Mouse (Mus musculus): ENCODE results near the gene Ccna1. TPM values are rescaled to one million over a fixed set of nuclear protein-coding genes. Genes with fewer than 3 reads are reported as not detected.

Ccna1 gene
- polyA plus RNA-seq, 1 experiment from 2014 or later = 1.3 TPM

DNA sequence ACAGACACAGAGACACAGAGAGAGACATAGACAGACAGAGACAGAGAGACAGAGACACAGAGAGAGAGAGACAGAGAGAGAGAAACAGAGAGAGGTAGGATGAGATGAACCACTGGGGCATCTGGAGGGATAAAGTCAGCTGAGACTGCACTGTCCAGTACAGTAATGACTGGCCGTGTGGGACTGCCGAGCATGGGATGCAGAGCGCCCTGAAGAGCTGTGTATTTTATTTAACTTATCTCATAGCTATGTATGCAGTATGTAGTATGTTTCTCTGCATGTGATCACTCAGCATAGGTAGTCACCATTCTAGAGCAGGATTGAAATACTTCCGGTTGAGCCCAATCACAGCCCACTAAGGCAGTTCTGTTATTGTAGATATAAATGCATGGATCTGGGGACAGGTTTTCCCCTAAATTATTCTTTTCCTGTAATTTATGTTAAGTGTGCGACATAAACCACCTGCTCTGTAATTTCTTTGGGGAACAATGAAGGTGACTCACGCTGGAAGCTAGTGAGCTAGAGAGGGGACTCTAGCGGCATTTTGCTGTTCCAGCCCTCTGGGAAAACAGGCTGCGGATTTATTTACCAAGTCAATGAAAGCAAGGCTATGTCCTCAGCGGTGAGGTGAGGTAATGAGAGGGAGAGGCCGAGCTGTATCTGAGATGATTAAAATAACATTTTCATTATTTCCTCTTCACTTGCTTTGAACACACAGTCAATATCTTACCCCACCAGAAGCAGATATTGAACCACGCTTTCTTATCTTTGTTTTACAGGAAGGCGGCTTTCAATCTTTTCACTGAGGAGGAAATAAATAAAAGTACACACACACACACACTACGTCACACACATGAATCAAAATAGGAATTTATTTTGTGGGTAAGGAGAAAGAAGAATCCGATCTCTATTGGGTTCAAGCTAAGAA lies 10.7 kb upstream of the Ccna1 start:
- Histone ChIP-seq H3K27ac (ENCODE audit: poor library complexity, severe bottlenecking) (no peak overlapping the region), H3K27me3 (replicated peaks) (peaks cover 24% of the 10 kb centered on the region), H3K36me3 (no peaks in the 10 kb centered on the region), H3K9ac (no peak overlapping the region), H3K4me2 (no peak overlapping the region), H3K9me3 (replicated peaks) (no peaks in the 10 kb centered on the region), H3K4me1 (replicated peaks) (no peaks in the 10 kb centered on the region), H3K4me3 (no peak overlapping the region)
- no peak for ATAC-seq (ENCODE audit: insufficient number of reproducible peaks, low FRiP score)
- WGBS = 54% methylated on average over 14 of the region's 14 CpGs

DNA sequence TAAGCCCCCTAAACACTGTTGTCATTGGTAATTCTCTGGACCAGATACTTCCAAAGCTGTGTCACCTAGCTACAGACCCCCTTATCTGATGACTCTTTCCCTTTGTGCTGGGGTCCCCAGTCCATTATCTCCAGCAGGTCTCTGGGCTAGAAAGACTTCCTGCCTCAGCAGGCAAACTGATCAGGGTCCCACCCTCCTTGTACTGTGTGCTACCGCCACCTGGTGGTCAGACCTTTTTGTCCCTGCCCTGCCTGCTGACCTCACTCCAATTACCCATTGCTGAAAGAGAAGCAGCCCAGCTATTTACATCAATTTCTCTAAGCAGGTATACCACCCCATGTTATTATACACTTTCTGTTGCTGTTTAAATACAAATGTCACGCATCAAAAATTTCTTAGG lies 9.1 kb upstream of the Ccna1 start:
- no peak overlapping the region for H3K4me3 ChIP-seq
- H3K4me1 ChIP-seq (replicated peaks) = no peaks in the 10 kb centered on the region
- H3K27ac ChIP-seq (ENCODE audit: poor library complexity, severe bottlenecking) = no peak overlapping the region
- ATAC-seq (ENCODE audit: insufficient number of reproducible peaks, low FRiP score) = no peak
- no peak overlapping the region for H3K9ac ChIP-seq
- H3K4me2 ChIP-seq = no peak overlapping the region
- no peaks in the 10 kb centered on the region for H3K9me3 ChIP-seq (replicated peaks)
- WGBS = 3% methylated on average over 2 of the region's 2 CpGs
- H3K36me3 ChIP-seq = no peaks in the 10 kb centered on the region
- peaks cover 29% of the 10 kb centered on the region for H3K27me3 ChIP-seq (replicated peaks)

DNA sequence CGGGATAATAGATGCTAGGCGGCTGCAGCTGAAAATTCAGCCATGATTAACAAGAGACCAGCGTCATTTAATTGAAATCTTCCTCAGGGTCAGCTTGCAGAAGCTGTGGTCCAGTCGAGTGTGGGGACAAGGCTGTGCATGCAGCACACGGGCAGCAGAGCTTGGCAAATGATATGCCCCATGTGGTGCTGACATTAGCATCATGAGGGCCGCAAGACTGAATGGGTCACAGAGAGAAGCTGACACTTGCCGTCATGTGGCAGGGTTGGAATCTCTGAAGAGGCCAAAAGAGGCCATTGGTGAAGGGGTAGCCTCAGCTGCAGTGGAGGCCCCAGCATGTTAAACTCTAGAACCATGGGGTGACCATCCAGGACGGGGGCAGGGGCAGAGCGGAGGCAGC lies 7.4 kb upstream of the Ccna1 start:
- ATAC-seq (ENCODE audit: insufficient number of reproducible peaks, low FRiP score) = no peak
- Histone ChIP-seq H3K27me3 (replicated peaks) (peaks cover 34% of the 10 kb centered on the region), H3K4me3 (no peak overlapping the region), H3K36me3 (no peaks in the 10 kb centered on the region), H3K4me2 (no peak overlapping the region), H3K9me3 (replicated peaks) (no peaks in the 10 kb centered on the region), H3K4me1 (replicated peaks) (no peaks in the 10 kb centered on the region), H3K9ac (no peak overlapping the region), H3K27ac (ENCODE audit: poor library complexity, severe bottlenecking) (no peak overlapping the region)
- 70% methylated on average over 9 of the region's 9 CpGs for WGBS

DNA sequence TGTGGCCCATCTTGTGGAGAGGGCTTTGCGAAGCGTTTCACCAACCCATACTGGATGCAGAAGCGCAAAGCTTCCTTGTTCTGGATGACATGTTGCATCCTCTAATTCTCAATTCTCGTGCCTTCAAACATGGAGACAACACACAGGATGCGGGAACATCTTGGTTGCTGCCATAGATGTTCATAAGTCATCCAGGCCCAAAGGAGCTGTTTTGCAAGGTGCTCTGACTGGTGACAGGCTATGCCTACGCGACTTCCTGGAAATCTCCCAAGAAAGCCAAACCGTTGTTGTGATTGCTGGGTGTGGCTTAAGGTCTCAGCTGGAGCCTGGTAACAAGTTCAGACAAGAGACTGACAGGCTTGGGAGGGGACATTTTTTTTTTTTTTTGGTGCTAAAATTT lies 1.1 kb upstream of the Ccna1 start:
- Histone ChIP-seq H3K36me3 (no peaks in the 10 kb centered on the region), H3K9me3 (replicated peaks) (no peaks in the 10 kb centered on the region), H3K4me2 (no peak overlapping the region), H3K9ac (no peak overlapping the region), H3K4me1 (replicated peaks) (peaks cover 4% of the 10 kb centered on the region; the same call in 1 of the 2 replicates), H3K27me3 (replicated peaks) (peaks cover 64% of the 10 kb centered on the region), H3K4me3 (no peak overlapping the region), H3K27ac (ENCODE audit: poor library complexity, severe bottlenecking) (no peak overlapping the region)
- ATAC-seq (ENCODE audit: insufficient number of reproducible peaks, low FRiP score) = no peak
- 59% methylated on average over 8 of the region's 8 CpGs for WGBS

DNA sequence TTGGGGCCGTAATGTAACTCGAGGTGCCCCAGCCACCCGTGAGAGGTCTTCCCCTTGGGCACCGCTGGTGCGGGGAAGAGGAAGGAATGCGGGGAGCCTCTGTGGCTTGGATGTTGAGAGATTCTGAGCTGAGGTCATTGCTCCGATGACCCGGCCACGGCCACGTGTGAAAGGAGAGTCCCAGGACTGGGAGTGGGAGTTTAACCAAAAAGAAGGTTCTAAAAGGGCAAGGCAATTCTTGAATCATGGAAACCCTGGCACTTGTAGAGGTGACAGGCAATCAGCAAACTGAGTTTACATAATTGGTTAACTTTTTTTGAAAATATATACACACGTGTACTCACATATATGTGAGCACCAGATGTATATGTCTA lies 433 bp upstream of the Ccna1 start:
- 9% methylated on average over 11 of the region's 11 CpGs for WGBS
- H3K4me1 ChIP-seq (replicated peaks) = peaks cover 4% of the 10 kb centered on the region; the same call in 1 of the 2 replicates
- H3K27ac ChIP-seq (ENCODE audit: poor library complexity, severe bottlenecking) = no peak overlapping the region
- peak overlapping the region; percentile 59 for H3K4me3 ChIP-seq
- peak overlapping the region; percentile 59 for H3K9ac ChIP-seq
- no peaks in the 10 kb centered on the region for H3K36me3 ChIP-seq
- ATAC-seq (ENCODE audit: insufficient number of reproducible peaks, low FRiP score) = no peak
- peak overlapping the region; percentile 96 for H3K4me2 ChIP-seq
- peaks cover 63% of the 10 kb centered on the region for H3K27me3 ChIP-seq (replicated peaks)
- H3K9me3 ChIP-seq (replicated peaks) = no peaks in the 10 kb centered on the region

DNA sequence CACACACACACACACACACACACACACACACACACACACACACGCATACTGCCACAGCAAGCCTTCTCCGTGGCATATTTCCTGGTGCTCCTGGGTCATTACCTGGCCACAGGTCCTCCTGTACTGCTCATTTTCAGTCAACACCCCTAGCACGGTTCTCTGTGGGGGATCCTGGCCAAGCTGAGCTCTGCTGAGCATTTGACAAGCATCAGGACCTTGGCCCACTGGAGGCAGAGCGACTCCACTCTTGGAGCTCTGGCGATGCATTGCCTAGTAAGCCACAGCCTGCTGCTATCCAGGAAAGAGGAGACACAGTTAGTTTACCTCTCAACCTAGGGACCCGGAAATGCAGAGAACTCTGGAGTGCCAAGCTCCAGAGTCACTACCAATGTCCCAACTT lies 1.1 kb downstream of the Ccna1 start:
- H3K4me3 ChIP-seq = 0 out of 2 replicates have a peak overlapping the region, but pooled peaks have one; percentile 59
- H3K9me3 ChIP-seq (replicated peaks) = no peaks in the 10 kb centered on the region
- ATAC-seq (ENCODE audit: insufficient number of reproducible peaks, low FRiP score) = no peak
- H3K36me3 ChIP-seq = no peaks in the 10 kb centered on the region
- peak overlapping the region; percentile 96 for H3K4me2 ChIP-seq
- H3K9ac ChIP-seq = no peak overlapping the region
- H3K4me1 ChIP-seq (replicated peaks) = peaks cover 4% of the 10 kb centered on the region; the same call in 1 of the 2 replicates
- H3K27me3 ChIP-seq (replicated peaks) = peaks cover 59% of the 10 kb centered on the region
- no peak overlapping the region for H3K27ac ChIP-seq (ENCODE audit: poor library complexity, severe bottlenecking)
- WGBS = 44% methylated on average over 6 of the region's 6 CpGs

DNA sequence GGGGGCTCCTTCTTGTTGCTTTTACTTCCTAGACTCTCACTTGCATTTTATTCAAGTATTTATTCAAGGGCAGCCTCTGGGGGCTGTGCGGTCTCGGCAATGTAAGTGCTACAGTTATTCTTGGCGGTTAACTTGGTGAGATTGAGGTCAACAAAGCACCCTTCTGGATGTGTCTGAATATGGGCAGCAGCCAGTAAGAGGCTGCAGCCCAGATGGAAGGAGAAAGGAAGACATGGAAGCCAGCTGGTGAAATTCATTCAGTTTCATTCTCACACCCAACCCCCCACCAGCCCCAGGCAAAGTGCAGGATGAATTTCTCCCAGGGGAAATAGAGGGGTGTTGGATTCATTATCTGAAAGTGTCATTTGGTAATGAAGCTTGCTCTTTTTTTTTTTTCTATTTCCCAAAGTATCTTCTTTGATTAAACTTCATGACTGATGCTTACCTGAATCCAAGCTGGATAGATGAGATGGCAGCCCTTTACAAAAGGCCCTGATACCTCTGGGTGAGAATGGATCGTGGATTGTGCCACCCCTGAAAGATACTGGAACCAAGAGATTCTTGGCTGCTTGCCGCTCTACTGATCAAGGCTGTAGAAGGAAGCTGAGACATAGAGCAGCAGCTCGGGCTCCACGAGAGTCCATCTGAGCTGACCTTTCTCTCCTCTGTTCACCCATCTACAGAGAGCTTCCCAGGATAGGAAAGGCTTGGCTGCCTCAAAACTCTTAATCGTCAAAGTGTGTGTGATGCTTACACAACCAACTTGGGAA lies 10.5 kb downstream of the Ccna1 start:
- H3K36me3 ChIP-seq = no peaks in the 10 kb centered on the region
- 66% methylated on average over 8 of the region's 8 CpGs for WGBS
- H3K4me3 ChIP-seq = no peak overlapping the region
- no peak overlapping the region for H3K27ac ChIP-seq (ENCODE audit: poor library complexity, severe bottlenecking)
- no peaks in the 10 kb centered on the region for H3K4me1 ChIP-seq (replicated peaks)
- H3K9ac ChIP-seq = no peak overlapping the region
- no peaks in the 10 kb centered on the region for H3K27me3 ChIP-seq (replicated peaks)
- no peak overlapping the region for H3K4me2 ChIP-seq
- ATAC-seq (ENCODE audit: insufficient number of reproducible peaks, low FRiP score) = no peak
- H3K9me3 ChIP-seq (replicated peaks) = no peaks in the 10 kb centered on the region

DNA sequence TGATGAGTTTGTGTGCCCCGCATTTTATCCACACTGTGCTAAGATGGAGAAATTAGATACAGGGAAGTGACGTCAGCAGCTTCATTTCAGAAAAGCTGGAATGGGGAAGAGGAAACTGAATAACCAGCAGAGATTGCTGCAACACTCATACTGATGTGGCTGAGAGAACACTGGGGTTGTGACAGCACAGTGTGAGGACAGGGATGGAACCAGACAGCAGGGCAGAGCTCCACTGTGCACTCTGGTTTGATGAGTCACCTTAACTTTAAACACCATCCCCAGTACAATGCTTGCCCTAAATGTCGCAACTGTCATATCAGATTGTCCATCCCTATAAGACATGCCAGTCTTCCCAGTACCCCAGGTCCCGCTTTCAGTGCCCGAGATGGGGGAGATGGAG lies 17.7 kb downstream of the Ccna1 start:
- H3K27ac ChIP-seq (ENCODE audit: poor library complexity, severe bottlenecking) = no peak overlapping the region
- H3K9me3 ChIP-seq (replicated peaks) = no peaks in the 10 kb centered on the region
- no peak overlapping the region for H3K4me3 ChIP-seq
- WGBS = 80% methylated on average over 5 of the region's 5 CpGs
- no peaks in the 10 kb centered on the region for H3K27me3 ChIP-seq (replicated peaks)
- no peaks in the 10 kb centered on the region for H3K4me1 ChIP-seq (replicated peaks)
- H3K9ac ChIP-seq = no peak overlapping the region
- no peak overlapping the region for H3K4me2 ChIP-seq
- ATAC-seq (ENCODE audit: insufficient number of reproducible peaks, low FRiP score) = no peak
- no peaks in the 10 kb centered on the region for H3K36me3 ChIP-seq

DNA sequence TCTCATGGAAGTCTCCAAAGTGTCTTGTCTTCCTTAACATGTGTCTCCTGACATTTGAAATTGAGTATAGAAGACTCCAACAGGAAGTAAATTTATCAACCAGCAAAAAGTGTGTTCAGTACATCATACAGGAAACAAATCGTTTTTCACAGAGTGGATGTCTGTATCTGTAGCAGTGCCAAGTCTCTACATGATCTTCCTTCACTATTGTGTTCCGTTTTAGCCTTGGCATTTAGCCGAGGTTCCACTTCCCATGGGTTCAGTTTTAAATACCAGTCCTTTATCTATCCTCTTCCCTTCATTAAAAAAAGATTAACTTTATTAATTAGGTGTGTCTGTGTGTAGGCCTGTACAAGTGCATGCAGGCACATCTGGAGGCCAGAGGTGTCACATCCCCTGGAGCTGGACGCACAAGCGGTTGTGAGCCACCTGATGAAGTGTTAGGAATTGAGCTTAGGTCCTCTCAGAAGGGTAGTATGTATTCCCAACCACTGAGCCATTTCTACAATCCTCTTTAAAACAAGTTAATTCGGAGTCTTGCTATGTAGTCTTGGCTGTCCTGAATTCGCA lies 27.9 kb downstream of the Ccna1 start:
- Histone ChIP-seq H3K9ac (no peak overlapping the region), H3K4me3 (no peak overlapping the region), H3K4me1 (replicated peaks) (peaks cover 5% of the 10 kb centered on the region; the same call in 1 of the 2 replicates), H3K9me3 (replicated peaks) (no peaks in the 10 kb centered on the region), H3K27ac (ENCODE audit: poor library complexity, severe bottlenecking) (no peak overlapping the region), H3K27me3 (replicated peaks) (no peaks in the 10 kb centered on the region), H3K4me2 (no peak overlapping the region), H3K36me3 (no peaks in the 10 kb centered on the region)
- ATAC-seq (ENCODE audit: insufficient number of reproducible peaks, low FRiP score) = no peak
- WGBS = 73% methylated on average over 7 of the region's 7 CpGs

DNA sequence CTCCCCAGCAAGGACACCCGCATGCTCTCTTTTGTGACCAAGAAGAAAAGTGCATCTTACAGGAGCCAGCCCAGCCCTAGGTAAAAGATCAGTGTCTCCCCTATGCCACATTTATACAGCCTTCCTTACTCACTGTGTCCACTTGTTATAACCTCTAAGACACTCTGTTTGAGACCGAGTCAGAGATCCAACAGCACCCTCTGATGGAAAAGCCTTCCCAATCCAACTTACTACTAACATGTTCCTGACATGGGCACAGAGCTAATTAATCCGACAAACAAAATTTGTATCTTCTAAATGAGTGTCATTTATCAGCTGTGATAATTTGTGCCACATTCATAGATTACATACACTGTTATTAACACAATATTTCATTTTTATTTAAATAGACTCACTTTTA lies 29.8 kb downstream of the Ccna1 start:
- no peak for ATAC-seq (ENCODE audit: insufficient number of reproducible peaks, low FRiP score)
- no peak overlapping the region for H3K27ac ChIP-seq (ENCODE audit: poor library complexity, severe bottlenecking)
- peaks cover 5% of the 10 kb centered on the region; the same call in 1 of the 2 replicates for H3K4me1 ChIP-seq (replicated peaks)
- peaks cover 9% of the 10 kb centered on the region for H3K9me3 ChIP-seq (replicated peaks)
- WGBS = 73% methylated on average over 3 of the region's 3 CpGs
- H3K9ac ChIP-seq = no peak overlapping the region
- H3K27me3 ChIP-seq (replicated peaks) = no peaks in the 10 kb centered on the region
- H3K36me3 ChIP-seq = no peaks in the 10 kb centered on the region
- no peak overlapping the region for H3K4me3 ChIP-seq
- H3K4me2 ChIP-seq = no peak overlapping the region

DNA sequence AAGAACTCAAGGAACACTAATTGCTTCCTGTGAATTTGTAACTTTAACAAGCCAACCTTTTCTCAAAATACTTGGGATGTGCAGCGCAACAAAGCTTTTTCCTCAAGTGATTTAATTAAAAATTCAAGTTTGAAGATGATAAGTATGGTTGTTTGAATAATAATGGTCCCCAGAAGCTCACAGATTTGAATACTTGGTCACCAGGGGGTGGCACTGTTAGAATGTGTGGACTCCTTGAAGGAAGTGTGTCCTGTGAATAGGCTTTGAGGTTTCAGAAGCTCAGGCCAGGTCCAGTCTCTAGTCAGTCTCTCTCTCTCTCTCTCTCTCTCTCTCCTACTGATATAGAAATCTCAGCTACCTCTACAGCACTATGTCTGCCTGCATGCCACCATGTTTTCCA lies 32.0 kb downstream of the Ccna1 start:
- H3K4me3 ChIP-seq = no peak overlapping the region
- WGBS = 90% methylated on average over 1 of the region's 1 CpGs
- H3K36me3 ChIP-seq = no peaks in the 10 kb centered on the region
- peaks cover 5% of the 10 kb centered on the region; the same call in 1 of the 2 replicates for H3K4me1 ChIP-seq (replicated peaks)
- H3K27me3 ChIP-seq (replicated peaks) = no peaks in the 10 kb centered on the region
- peaks cover 9% of the 10 kb centered on the region for H3K9me3 ChIP-seq (replicated peaks)
- no peak overlapping the region for H3K4me2 ChIP-seq
- no peak for ATAC-seq (ENCODE audit: insufficient number of reproducible peaks, low FRiP score)
- H3K27ac ChIP-seq (ENCODE audit: poor library complexity, severe bottlenecking) = no peak overlapping the region
- H3K9ac ChIP-seq = no peak overlapping the region

Data from heart, embryonic 12.5 days (tissue).